Mouse (Mus musculus): ENCODE results near the gene Kirrel3.

GRCm38 (mm10) chr9:35020015-35020653, 534.4 kb downstream of the Kirrel3 start:
- no peak for TF ChIP-seq CTCF (IDR thresholded peaks at IDR 0.05; ENCODE audit: insufficient read depth, low read length)
- TF ChIP-seq POLR2A (IDR thresholded peaks at IDR 0.05; ENCODE audit: borderline replicate concordance, extremely low read depth, low read depth, low read length) = no peak
